Mouse (Mus musculus): ENCODE results near the gene Cacna2d3. TPM values are rescaled to one million over a fixed set of nuclear protein-coding genes. Genes with fewer than 3 reads are reported as not detected.

The Cacna2d3 gene
- polyA plus RNA-seq, 1 experiment = 4.6 TPM

- Histone ChIP-seq H3K27me3 (ENCODE audit: control insufficient read depth, insufficient read depth, low read length) (no peaks in the 10 kb centered on the region), H3K36me3 (ENCODE audit: control insufficient read depth, insufficient read depth, low read length) (no peaks in the 10 kb centered on the region), H3K4me1 (ENCODE audit: control insufficient read depth, insufficient read depth, low read length) (no peaks in the 10 kb centered on the region), H3K4me3 (ENCODE audit: control insufficient read depth, low read depth, low read length) (no peak overlapping the region), H3K27ac (ENCODE audit: control insufficient read depth, insufficient read depth, low read depth, low read length) (no peak overlapping the region)
- no peak for TF ChIP-seq CTCF (IDR thresholded peaks at IDR 0.05; ENCODE audit: control insufficient read depth, insufficient read depth, insufficient replicate concordance, low read depth, low read length)
- TF ChIP-seq POLR2A (IDR thresholded peaks at IDR 0.05; ENCODE audit: control insufficient read depth, low read depth, low read length) = no peak
Observed at GRCm38 (mm10) chr14:29080630-29081029, 641.0 kb downstream of the Cacna2d3 start.

DNA sequence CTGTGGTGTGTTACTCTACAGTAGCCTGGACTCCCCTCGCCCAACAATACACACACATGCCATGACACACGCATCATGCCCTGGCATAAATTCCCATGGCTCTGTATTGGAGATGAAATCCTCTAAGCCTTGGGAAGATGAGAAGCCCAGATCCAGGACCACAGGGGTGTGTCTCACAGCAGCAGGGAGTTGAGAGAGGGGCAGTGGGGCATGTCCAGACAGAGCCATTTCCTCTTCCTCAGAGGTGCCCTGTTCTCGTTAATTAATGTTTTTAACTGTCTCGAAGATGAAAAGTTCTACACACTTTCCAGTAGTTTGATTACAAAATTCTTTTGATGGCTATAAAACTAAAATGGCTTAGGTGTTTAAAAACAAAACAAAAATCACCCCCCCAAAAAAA, 641.4 kb downstream of the Cacna2d3 start:
- Histone ChIP-seq H3K4me1 (ENCODE audit: control insufficient read depth, insufficient read depth, low read length) (no peaks in the 10 kb centered on the region), H3K36me3 (ENCODE audit: control insufficient read depth, insufficient read depth, low read length) (no peaks in the 10 kb centered on the region), H3K27me3 (ENCODE audit: control insufficient read depth, insufficient read depth, low read length) (no peaks in the 10 kb centered on the region), H3K27ac (ENCODE audit: control insufficient read depth, insufficient read depth, low read depth, low read length) (no peak overlapping the region), H3K4me3 (ENCODE audit: control insufficient read depth, low read depth, low read length) (no peak overlapping the region)
- TF ChIP-seq CTCF (IDR thresholded peaks at IDR 0.05; ENCODE audit: control insufficient read depth, insufficient read depth, insufficient replicate concordance, low read depth, low read length) (no peak), POLR2A (IDR thresholded peaks at IDR 0.05; ENCODE audit: control insufficient read depth, low read depth, low read length) (no peak)

GRCm38 (mm10) chr14:29077418-29077817, 644.2 kb downstream of the Cacna2d3 start:
- no peaks in the 10 kb centered on the region for H3K36me3 ChIP-seq (ENCODE audit: control insufficient read depth, insufficient read depth, low read length)
- H3K4me3 ChIP-seq (ENCODE audit: control insufficient read depth, low read depth, low read length) = no peak overlapping the region
- TF ChIP-seq CTCF (IDR thresholded peaks at IDR 0.05; ENCODE audit: control insufficient read depth, insufficient read depth, insufficient replicate concordance, low read depth, low read length) (no peak), POLR2A (IDR thresholded peaks at IDR 0.05; ENCODE audit: control insufficient read depth, low read depth, low read length) (no peak)

DNA sequence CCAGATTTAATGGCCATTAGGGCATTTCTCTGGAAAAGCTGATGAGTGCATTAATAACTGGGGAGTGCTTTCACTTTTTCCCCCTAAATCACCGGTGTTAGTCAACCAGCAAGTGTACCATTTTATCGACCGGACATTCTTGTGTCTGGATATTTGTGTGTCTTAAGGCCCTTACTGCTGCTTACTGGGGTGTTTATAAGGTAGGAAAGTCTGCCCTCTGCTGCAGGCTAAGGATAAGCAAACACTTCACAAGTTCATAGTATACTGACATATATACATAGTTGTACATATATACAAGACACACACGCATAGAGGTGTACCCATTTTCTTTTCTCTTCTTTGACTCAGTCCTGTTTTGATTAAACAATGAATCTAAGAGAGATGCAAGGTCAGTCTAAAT, 647.9 kb downstream of the Cacna2d3 start:
- TF ChIP-seq CTCF (IDR thresholded peaks at IDR 0.05; ENCODE audit: control insufficient read depth, insufficient read depth, insufficient replicate concordance, low read depth, low read length) = no peak
- Histone ChIP-seq H3K4me3 (ENCODE audit: control insufficient read depth, low read depth, low read length) (no peak overlapping the region), H3K36me3 (ENCODE audit: control insufficient read depth, insufficient read depth, low read length) (no peaks in the 10 kb centered on the region), H3K4me1 (ENCODE audit: control insufficient read depth, insufficient read depth, low read length) (no peaks in the 10 kb centered on the region), H3K27me3 (ENCODE audit: control insufficient read depth, insufficient read depth, low read length) (no peaks in the 10 kb centered on the region), H3K27ac (ENCODE audit: control insufficient read depth, insufficient read depth, low read depth, low read length) (no peak overlapping the region)

More at GRCm38 (mm10) chr14:29077418-29077817, 644.2 kb downstream of the Cacna2d3 start:
- Histone ChIP-seq H3K4me1 (ENCODE audit: control insufficient read depth, insufficient read depth, low read length) (no peaks in the 10 kb centered on the region), H3K27me3 (ENCODE audit: control insufficient read depth, insufficient read depth, low read length) (no peaks in the 10 kb centered on the region), H3K27ac (ENCODE audit: control insufficient read depth, insufficient read depth, low read depth, low read length) (no peak overlapping the region)

GRCm38 (mm10) chr14:29062676-29063075, 659.0 kb downstream of the Cacna2d3 start:
- Histone ChIP-seq H3K27me3 (ENCODE audit: control insufficient read depth, insufficient read depth, low read length) (no peaks in the 10 kb centered on the region), H3K36me3 (ENCODE audit: control insufficient read depth, insufficient read depth, low read length) (no peaks in the 10 kb centered on the region), H3K4me1 (ENCODE audit: control insufficient read depth, insufficient read depth, low read length) (no peaks in the 10 kb centered on the region), H3K4me3 (ENCODE audit: control insufficient read depth, low read depth, low read length) (no peak overlapping the region), H3K27ac (ENCODE audit: control insufficient read depth, insufficient read depth, low read depth, low read length) (no peak overlapping the region)
- TF ChIP-seq POLR2A (IDR thresholded peaks at IDR 0.05; ENCODE audit: control insufficient read depth, low read depth, low read length) = no peak
- TF ChIP-seq CTCF (IDR thresholded peaks at IDR 0.05; ENCODE audit: control insufficient read depth, insufficient read depth, insufficient replicate concordance, low read depth, low read length) = no peak

DNA sequence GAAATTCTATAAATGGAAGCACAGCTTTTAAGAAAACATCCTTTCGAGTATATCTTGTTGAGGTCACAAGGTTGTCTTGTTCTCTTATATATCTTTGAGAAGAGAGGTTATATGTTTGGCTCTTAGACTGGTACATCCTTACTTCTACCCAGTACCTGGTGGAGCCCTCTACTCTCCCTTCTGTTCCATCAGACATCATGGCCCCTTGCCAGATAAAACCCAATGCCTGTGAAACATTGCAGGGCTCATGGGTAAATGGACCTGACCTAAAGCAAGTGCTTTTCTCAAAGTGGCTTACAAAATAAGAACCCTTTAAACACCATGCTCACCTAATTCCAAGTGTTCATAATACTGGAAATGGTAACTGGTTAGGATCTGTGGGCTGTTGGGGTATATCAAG, 660.2 kb downstream of the Cacna2d3 start:
- H3K4me1 ChIP-seq (ENCODE audit: control insufficient read depth, insufficient read depth, low read length) = no peaks in the 10 kb centered on the region
- no peaks in the 10 kb centered on the region for H3K27me3 ChIP-seq (ENCODE audit: control insufficient read depth, insufficient read depth, low read length)
- H3K27ac ChIP-seq (ENCODE audit: control insufficient read depth, insufficient read depth, low read depth, low read length) = no peak overlapping the region
- TF ChIP-seq CTCF (IDR thresholded peaks at IDR 0.05; ENCODE audit: control insufficient read depth, insufficient read depth, insufficient replicate concordance, low read depth, low read length) = no peak
- TF ChIP-seq POLR2A (IDR thresholded peaks at IDR 0.05; ENCODE audit: control insufficient read depth, low read depth, low read length) = no peak
- no peaks in the 10 kb centered on the region for H3K36me3 ChIP-seq (ENCODE audit: control insufficient read depth, insufficient read depth, low read length)
- H3K4me3 ChIP-seq (ENCODE audit: control insufficient read depth, low read depth, low read length) = no peak overlapping the region

GRCm38 (mm10) chr14:29060679-29061078, 661.0 kb downstream of the Cacna2d3 start:
- H3K27ac ChIP-seq (ENCODE audit: control insufficient read depth, insufficient read depth, low read depth, low read length) = no peak overlapping the region
- no peak for TF ChIP-seq CTCF (IDR thresholded peaks at IDR 0.05; ENCODE audit: control insufficient read depth, insufficient read depth, insufficient replicate concordance, low read depth, low read length)
- TF ChIP-seq POLR2A (IDR thresholded peaks at IDR 0.05; ENCODE audit: control insufficient read depth, low read depth, low read length) = no peak
- H3K4me3 ChIP-seq (ENCODE audit: control insufficient read depth, low read depth, low read length) = no peak overlapping the region
- no peaks in the 10 kb centered on the region for H3K4me1 ChIP-seq (ENCODE audit: control insufficient read depth, insufficient read depth, low read length)
- no peaks in the 10 kb centered on the region for H3K36me3 ChIP-seq (ENCODE audit: control insufficient read depth, insufficient read depth, low read length)
- no peaks in the 10 kb centered on the region for H3K27me3 ChIP-seq (ENCODE audit: control insufficient read depth, insufficient read depth, low read length)

Data from testis, adult 2 months (tissue).